Mouse (Mus musculus): ENCODE results near the gene Pigu.

Gene Pigu

DNA sequence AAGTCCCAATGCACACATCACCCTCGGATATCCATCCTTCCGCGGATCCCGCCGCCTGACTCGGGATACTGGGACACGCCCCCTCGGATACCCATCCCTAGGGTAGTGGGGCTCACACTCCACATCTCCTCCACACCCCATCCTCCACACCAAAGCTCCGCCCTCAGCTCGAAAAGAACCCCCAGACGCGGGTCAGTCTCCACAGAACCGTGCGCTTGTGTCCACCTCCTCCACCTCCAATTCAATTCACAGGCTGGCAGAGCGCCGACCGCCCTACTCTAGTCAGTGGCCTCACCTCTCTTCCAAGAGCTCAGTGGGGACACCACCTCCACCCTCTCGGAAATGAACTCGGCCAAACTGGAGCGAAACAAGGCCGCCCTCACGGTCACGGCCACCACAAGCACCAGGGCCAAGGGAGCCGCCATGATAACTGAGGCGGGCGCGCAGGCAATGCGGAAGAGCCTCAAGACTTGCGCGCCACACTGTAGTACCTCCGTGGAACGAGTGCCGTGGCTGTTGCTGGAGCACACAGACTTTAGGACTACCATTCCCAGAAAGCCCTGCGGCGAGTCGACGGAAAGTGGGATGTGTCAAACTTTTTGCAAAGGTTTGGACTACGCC lies at the start of gene Pigu:
TSS of gene Pigu (minus strand) at position 460 of the 621 bp plus-strand sequence.
- DNase-seq, result peak; percentile 96

DNA sequence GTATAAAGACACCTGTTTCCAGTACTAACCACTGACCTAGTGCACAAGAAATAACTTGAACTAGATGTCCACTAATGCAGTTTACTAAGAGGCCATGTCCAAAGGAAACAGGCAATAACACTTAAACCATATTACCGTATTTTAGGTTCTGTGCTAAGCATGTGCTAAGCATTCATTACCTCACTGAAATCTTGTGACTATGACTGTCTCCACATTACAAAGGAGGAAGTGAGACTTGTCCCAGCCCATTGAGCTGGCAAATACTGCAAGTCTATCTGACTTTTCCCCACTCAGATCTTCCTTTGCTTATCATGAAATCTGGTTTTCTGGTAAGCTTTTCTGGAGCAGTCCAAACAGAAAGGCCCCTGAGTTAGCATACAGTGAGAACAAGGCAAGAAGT lies 47.4 kb upstream of the Pigu start:
- no peak for DNase-seq

DNA sequence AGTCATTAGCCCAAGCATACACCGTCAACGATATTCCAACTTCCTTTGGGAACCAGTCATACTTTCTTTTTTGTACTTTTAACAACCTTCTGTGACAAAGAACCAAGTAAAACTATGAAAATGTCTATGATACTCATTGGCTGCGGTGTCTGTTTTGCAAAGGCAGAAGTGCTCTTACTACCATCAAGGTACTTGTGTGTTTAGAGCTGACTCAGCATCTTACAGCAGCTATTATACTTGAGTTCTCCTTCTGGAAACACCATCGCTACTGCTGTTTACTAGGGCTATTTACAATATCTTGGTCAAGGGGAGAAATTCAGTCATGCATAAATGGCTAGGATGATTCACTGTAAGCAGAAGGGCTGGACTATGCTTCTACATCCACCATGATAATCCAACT lies 44.7 kb upstream of the Pigu start:
- DNase-seq, result no peak

DNA sequence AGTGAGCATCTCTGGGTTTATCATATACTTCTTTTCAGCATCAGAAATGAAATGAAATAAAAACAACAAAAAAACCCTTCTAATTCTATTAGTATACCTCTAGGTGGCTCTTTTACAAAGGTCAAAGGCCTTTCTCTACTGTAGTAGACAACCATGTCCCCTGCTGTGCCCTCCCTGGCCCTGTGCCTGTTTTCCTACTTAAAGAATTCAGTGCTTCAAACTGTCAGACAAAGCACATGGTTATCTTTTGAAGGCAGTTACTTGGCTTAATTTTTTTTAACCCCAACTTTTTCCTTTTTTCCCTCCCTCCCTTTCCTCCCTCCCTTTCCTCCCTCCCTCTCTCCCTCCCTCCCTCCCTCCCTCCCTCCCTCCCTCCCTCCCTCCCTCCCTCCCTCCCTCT lies 43.0 kb upstream of the Pigu start:
- peak; percentile 31 for DNase-seq

DNA sequence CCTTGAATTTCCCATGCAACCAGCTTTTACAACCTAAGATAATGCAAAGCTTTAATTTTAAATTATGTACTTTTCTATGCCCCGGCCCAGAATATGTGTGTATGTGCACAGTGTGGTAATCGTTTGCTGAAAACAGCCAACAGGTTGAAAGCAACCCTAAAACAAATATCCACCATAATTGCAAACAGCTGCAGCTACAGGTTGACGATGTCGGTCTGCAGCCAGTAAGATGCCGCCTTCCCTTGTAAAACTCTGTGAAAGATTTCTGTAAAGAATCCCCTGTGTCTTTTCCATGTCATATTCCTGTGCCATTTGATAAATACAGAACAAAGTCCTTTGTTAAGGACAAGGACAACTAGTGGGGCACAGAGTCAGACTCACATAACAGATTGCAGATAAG lies 37.4 kb upstream of the Pigu start:
- no peak for DNase-seq

DNA sequence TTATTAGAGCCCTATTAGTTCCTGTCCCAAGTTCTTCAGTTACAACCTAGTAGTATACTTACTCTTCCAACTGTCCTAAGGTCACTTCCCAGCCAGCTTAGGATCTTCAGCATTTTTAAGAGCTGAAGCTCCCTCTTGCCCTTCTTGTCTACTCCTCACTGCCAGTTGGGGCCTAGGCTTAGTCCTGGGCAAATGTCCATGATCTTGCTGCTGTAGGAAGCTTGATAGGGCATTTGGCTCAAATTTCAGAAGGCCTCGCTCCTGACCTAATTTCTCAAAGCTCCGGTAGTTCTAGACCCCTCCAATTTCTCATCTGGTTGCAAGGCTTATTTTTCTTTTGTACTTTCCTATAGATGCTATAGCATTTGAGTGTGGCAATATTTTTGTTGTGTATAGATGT lies 31.3 kb upstream of the Pigu start:
- DNase-seq, result no peak

DNA sequence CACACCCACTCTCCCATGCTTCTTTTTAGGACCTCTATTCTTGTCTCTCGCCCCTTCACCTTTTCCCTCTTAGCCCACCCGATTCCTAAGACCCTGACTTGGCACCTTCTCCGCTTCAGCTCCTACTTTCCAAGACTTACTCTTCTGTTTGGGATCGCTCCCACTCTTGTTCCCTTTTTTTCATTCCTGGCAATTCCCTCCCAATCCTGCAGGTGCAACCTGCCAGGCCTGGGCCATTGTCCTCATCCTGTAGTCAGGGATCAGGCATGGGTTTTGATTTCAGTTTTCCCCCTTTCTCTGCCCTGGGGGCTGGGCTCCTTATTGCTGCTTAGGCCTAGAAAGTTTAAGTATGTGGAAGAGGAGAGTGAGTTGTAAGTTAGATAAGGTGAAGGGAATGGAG lies 29.8 kb upstream of the Pigu start:
- DNase-seq, result no peak

DNA sequence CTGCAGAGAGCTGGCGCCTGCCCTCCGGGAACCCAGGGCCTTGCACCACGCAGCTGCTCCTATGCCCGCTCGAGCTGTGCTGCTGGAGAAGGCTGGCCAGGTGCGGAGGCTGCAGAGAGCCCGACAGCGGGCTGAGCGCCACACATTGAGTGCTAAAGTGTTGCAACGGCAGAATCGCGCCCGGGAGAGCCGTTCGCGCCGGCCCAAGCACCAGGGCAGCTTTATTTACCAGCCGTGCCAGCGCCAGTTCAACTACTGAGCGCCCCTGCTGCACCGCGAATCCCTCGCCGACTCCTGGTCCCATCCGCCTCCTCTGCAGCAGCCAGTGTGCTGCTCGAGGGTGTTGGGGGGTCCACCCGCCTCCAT lies 29.3 kb upstream of the Pigu start:
- peak; percentile 21 for DNase-seq

DNA sequence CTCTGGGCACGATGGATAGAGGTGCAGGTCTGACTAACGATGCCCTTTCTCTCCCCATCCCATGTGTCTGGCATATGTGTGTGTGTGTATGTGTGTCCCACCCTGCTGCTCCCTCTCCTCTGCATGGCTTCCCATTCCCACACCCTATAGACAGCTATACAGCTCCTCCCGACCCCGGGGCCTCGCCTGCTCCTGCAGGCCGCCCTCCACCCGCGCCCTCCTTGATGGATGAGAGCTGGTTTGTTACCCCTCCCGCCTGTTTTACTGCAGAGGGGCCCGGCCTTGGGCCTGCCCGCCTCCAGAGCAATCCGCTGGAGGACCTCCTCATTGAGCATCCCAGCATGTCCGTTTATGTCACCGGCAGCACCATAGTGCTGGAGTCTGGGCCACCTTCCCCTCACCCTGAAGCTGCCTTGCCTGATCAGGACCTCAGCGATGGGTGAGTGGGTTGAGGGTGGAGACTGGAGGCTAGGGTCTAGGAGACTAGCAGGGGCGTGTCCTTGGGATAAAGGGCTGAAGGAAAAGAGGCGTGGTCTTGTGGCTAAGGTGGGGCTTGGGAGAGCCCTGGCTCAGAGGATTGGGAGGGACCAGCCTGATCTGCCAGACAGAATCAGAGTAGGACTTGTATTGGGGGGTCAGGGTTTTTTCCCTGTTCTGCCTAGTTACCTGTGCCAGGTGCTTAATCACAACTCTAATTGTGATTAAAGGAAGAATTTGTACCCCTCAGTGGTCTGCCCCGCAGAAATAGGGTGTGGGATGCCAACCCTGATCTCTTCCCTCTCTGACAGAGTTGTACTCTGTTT lies 28.7 kb upstream of the Pigu start:
- peak; percentile 23 for DNase-seq

DNA sequence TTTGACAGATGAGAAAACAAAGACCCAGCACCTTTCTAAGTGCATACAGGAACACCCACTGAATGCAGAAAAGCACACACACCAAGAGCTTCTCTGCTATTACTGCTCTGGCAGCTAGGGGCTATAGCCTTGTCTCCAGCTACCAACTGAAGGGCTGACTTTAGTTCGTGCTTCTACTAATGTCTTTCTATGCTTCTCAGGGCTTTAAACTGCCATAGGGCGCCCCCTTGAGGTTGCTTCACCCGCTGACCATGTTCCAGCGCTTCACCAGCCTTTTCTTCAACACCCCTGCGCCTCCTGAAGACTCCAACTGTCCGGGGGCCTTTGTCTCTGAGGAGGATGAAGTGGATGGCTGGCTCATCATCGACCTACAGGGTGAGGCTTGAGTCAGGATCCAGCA lies 27.9 kb upstream of the Pigu start:
- peak; percentile 90 for DNase-seq

DNA sequence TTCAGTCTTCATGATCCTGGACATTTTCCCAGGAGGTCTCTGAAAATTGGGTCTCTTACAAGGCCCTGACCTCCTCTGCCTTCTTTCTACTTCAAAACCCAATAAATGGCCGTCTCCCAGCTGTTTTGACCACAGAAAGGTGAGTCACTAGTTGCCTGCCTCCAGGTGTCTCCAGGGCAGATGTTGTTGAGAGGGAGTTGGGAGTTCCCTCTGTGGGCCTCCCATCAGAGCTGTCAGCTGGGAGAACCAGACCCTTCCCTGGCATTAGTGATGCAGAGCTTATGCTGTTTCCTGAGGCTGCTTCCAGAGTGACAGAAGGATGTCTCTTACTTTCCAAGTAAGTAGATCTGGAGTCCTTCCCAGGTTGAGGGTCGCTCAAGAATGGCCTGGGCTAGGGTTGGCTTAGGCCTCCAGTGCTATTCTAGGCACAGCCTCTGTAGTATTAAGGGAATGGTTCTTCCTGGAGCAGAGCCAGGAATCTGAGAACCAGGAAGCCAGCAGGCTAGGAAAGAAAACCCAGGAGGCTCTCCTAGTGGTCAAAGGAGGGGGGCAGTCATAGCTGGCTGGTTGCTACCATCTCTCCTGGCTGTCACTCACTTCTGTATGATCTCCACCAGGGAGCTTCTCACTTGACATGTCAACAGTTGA lies 25.7 kb upstream of the Pigu start:
- DNase-seq, result peak; percentile 74

DNA sequence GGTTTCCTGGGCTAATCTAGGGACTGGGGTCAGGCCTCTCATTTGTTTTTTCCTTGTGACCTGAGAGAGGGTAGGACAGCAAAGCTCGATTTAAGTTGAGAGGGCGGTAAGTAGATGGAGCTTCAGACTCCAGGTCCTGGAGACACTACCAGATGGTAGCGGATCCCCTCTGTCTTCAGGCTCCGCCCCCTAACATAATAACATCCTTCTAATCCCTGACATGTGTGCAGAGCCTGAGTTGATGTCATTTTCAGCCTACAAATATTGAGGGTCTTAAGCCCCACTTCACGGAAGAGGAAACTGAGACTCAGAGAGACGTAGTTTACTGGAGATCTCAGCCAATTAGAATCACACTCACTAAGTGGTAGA lies 25.1 kb upstream of the Pigu start:
- DNase-seq, result no peak

DNA sequence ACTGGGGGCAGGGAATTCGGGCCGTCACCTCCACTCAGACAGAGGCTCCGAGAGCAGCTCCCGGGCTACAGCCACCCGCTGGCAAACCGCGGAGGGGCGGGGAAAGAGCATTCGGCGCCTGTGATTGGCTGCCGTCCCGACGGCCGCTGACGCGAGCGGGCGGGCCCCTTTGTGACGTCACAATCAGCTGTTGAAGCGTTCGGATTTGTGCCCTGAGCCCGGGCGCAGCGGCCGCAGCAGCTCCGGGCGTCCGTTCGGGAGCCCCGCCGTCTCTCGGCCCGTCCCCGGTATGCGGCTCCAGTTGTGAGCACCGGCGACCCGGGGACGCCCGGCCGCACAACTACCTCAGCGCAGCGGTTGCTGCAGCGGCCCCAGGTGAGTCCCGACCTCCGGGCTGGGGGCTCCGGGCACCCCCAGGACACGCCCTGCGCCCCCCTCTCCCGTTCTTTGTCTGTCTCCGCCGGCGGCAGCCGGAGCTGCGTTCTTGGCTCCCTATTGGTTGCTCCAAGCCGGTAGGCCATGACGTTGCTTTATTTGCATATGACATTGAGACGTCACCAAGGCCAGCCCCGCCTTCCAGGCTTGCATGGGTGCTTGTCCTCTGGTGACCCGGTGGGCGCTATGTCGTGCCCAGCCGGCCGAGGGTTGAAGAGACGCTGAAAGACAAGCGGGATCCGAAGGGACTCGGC lies 24.6 kb upstream of the Pigu start:
- DNase-seq, result peak; percentile 99

DNA sequence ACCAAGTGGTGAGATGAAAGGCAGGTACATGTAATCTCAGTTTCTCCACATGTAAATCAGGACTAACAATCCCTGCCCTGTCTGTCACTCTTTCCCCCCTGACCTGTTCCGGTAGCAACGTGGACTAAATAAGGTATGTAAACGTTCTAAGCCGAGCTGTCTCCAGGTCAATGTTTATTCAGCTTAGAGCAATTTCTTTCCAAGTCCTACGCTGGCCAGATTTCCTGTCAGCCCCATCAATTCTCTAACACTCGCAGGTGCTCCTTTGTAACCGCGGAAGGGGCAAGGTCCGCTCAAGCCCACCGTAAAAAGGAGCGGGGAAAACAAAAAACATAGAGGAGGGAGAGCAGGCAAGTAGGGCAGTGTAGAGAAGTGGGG lies 23.8 kb upstream of the Pigu start:
- DNase-seq, result peak; percentile 20

DNA sequence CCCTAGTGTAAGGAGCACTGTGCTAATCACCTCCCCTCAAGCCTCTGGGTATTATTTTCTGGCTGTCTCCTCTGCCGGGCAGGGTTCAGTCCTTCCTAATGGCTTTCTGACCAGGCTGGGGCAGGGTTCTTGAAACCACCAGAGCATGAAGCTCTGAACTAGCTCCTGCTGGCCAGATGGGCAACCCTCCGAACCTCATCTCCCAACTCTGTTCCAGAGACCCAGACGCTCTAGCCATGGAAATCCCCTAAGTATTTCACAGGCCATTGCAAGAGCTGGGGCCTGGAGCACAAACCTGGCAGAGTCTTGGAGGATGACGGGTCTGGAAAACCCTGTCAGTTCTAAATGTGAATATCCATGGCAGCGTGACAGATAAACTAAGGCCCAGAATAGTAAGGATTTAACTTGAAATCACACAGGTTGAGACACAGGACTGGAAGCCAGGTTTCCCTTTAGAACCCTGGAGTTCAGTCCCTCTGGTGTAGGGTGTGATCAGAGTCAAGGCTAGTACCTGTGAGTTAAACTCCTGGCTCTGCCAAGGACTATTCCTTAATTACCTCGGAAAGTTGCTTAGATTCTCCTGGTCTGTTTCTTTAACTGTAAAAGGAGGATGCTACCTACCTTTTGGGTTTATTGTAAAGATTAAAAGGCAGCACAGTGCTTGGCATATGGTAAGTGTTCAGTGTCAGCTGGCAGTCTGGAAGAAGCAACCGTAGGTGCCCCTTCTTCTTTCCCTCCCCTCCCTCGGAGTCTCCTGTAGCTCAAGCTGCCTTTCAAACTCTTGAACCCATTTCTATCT lies 23.2 kb upstream of the Pigu start, which contains the start of gene Trp53inp2:
TSS of gene Trp53inp2 (plus strand) at position 799 of the 799 bp plus-strand sequence.
- DNase-seq, result peak; percentile 58

DNA sequence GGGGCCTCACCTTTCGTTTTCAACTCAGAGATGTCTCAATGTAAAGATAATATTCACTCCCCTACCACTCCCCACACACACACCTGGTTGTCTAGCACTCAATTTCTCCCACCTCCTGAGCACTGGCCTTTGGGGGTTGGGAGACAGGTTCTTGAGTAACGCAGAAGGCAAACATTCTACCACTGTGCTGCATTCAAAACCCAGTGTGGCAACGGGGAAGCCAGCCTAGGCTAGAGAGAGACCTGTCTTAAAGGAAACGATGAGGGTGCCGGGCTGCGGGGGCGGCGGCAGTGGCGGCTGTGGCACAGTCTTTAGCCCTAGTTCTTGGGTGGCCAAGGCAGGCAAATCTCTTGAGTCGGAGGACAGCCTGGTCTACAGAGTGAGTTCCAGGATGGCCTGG lies 19.0 kb upstream of the Pigu start:
- no peak for DNase-seq

DNA sequence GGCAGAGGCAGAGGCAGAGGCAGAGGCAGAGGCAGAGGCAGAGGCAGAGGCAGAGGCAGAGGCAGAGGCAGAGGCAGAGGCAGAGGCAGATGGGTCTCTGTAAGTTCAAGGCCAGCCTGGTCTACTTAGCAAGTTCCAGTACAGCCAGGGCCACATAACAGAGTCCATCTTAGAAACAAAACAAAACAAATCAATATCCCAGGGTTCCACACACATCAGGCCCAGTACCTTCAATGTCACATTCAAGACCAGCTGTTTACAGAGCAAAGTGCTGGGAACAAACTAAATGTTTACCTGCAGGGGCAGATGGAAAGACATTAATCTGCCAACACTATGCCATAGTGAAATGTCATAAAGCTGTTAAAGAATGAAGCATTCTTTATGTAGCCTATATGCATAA lies 17.3 kb upstream of the Pigu start:
- DNase-seq, result no peak

DNA sequence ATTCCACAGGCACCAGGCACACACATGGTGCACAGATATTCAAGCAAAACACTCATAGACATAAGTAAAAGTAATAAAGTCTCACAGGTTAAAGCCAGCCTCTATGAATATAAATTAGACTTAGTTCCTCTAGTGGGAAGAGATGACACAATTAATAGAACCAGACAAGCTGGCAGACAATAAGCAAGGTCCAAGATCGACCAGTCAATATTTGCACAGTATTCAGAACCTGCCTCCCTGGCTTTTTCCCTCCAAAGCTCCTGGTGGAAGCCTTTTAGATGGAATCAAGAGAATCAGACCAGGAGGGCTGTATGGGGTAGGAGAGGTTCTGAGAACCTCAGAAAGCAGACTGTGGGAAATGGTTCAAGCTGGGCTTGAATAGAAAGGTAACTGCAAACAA lies 16.7 kb upstream of the Pigu start:
- no peak for DNase-seq

DNA sequence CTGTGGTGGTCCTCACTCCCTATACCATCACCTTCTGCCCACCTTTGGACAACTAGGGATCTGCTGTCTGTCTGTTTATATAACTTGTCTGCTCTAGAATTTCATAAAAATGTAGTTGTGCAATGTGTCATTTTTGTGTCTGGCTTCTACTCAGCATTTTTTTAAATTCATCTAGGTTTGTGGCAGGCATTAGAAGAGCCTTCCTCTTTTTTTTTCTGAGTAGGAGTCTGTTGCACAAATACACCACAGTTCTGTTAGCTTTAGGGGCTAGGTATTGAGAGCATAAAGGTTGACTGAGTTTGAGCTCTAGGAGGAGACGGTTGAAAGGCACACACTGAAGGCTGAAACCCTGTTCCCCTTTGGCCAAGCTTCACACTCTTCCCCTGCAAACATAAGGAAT lies 16.1 kb upstream of the Pigu start:
- DNase-seq, result no peak

DNA sequence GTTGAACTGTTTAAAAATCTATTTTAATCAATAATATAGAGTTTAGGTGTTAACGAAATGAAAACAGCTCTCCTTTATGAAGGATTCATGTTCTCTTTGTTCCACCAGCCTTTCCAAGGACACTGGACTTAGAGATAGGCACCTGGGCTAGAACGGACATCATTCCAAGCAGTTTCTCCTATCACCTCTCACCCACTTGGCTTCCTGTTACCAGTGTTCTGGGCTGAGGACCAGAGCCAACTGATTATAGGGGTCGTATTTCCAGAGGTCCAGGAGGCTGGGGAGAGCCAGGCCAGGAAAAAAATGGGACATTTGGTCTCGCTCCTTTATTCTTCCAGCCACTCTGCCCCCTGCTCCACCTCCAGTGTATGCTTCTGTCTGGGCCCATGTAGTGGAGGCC lies 15.2 kb upstream of the Pigu start:
- no peak for DNase-seq

DNA sequence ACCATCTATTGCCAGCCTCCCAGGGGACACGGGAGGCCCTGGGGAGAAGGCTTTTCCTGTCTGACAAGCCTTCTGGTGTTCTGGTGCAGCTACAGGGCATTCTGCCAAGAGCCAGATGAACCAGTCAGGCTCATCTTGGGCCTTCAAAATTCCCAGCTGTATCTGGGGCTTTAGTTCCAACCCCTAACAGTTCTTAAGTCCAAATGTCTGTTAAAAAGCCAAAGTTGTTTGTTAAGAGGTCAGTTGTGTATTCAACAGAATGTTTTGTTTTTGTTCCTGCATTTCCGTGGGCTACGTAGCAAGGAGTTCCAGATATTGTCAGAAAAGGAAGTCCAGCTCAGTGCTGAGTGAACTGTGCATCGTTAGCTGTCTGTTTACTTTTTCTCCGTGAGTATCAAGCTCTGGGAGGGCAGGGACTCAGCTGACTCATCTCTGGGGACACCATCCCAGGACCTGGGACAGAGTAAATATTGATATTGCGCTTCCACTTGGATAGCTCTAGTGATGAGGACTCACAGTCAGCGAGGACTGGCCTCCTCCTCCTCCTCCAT lies 12.2 kb upstream of the Pigu start:
- peak; percentile 70 for DNase-seq

DNA sequence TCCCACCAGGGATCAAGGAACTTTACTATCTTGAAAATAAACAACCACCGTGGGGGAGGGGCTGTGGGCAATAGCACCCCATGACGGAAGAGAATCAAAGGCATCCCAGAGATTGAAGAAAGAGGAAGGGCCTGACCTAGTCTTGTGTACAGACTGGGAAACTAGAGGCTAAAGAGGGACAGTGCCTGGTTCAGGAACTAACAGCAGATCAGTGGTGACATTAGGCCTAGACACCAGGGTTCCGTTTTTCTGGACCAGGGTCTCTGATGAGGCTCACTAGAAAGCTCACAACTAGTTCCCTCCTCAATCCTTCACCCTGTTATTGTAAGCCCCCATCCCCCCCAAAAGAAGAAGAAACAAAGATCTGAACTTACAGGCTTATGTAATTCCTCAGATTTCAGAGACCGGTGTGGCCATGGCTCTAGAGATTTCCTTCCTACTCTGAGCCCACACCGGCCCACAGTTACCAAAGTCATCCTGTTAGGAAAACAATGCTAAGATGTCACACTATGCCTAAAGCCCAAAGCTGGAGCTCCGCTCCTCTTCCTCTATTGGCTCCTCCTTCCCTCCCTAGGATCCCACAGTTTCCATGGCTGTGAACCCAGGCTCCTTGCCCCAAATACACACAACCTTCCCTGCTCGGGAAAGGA lies 10.5 kb upstream of the Pigu start:
- no peak for DNase-seq

Measured in kidney, postnatal 10 days (tissue).